Mouse (Mus musculus) embryo, embryonic 11 days (tissue): ENCODE results near the gene Rcn3.
"Not testable (repeated sequence)": the region's sequence is repeated elsewhere in the genome, so short reads cannot be mapped to it uniquely, and the experiment has no call there.

Source experiments
- DNase-seq: peaks from one replicate; pipeline ENCODE4 v3.0.0-alpha.2; 2015

The Rcn3 gene

DNA sequence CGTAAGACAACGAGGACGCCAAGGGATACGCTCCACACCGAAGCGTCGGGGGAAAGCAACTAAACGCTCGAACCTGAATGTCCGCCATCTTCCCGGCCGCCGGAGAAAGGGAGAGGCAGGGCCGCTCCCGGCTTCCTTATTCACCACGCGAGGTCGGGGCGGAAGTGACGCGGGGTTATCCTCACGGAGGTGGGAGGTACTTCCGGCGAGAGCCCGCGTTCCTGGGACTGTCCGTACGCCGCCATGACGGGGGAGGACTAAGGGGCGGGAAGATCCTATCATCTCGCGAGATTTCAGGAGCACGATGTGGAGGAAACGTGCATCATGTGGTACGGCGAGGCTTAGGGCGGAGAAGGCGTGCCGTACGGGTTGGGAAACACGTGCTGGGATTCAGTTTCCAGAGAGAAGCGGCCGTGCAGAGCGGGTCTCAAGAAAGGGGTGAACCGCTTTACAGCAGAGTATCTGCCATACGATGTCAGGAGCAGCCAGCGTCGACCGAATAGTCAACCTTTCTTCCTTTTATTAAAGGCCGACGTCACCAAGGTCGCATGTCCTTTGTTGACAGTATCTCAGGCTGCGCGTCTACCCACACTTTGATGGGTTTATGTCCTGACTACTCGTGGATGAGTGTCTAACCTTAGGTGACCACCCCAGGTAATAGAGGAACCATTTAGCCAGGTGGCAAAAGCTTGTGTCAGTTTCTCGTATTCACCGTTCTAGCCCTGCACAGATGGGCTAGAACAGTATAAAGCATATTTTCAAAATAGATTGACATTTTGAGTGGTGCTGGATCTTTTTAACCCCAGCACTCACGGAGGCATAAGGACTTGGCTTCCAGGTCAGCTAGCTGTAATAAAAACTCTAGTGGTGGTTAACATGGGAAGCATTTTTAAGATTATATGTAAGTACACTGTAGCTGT, 32.5 kb upstream of the Rcn3 start, which contains the start of gene Rps11:
Rps11 (minus strand) TSS at position 216 of the 920 bp plus-strand sequence.
- DNase-seq: peak; percentile 100

DNA sequence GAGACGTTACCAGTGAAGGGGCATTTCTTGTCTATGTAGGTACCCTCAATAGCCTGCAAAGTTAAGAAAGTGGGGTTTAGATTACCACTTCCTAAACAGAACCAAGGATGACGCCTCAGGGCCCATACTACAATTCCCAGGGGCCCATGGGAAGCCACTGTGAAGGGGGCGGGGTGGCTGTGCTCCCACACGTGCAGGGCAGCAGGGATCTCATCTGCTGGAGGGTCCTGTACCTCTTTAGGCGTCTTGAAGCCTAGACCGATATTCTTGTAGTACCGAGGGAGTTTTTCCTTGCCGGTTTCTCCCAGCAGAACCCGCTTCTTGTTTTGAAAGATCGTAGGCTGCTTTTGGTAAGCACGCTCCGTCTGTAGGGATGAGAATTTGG, 31.2 kb upstream of the Rcn3 start:
- DNase-seq: peak; percentile 52

DNA sequence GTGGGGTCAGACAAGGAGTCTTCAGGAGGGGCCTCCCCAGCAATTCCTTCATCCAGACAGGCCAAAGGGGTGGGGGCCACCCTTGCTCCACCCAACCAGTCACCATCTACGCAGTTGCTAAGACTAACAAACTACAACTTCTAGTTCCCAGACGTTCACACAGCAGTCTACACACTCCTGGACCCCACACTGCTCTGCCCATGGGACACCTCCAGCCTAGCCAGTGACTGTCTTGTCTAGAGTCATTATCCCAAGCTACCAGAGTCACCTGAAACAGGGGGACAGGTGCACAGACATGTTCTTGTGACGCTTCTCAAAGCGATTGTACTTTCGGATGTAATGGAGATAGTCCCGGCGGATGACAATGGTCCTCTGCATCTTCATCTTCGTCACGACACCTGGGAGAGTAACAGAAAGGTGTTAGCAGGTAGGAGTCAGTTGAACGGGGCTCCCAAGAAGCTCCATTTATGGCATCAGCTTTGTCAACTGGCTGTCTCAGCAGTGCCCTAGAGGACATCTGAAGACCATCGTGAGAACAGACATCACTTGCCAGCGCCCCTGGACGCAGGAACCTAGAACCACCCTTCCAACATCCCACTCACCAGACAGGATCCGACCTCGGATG, 30.7 kb upstream of the Rcn3 start:
- no peak for DNase-seq

DNA sequence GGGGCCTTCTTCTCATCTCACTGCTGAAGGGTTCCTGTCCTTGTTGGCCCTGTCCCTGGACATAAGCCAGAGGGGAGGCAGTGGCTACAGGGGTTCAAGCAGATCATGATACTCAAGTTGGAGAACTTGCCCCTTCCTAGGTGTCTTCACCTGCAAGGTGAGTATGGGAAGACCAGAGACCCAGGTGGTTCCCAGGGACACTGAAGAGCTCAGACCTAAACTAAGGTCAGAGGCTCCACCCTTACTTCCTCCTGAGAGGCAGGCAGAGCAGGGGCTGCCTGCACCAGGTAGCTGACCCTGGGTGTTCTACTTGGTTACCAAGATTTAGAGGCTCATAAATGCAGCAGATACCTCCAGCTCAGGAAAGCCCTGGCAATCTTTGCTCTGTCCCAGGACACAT, 29.9 kb upstream of the Rcn3 start:
- DNase-seq: no peak

DNA sequence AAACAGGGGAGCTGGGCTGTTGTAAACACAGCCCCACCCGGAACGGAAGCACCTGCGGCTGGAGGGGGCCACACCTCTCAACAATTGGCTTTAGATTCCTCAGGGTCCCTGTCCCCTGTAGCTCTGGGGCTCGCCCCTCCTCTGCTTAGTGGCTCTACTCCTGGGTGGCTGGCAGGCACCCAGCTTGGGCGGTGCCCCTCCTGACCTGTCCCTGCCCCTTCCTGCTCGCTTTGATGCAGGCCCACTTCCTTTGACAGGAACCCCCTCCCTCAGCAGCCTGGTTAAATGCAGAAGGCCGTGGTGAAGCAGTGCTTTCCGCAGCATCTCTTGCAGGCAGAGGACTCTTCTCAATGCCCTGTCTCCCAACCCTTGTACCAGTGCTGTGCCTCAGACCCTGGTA, 29.4 kb upstream of the Rcn3 start:
- no peak for DNase-seq

DNA sequence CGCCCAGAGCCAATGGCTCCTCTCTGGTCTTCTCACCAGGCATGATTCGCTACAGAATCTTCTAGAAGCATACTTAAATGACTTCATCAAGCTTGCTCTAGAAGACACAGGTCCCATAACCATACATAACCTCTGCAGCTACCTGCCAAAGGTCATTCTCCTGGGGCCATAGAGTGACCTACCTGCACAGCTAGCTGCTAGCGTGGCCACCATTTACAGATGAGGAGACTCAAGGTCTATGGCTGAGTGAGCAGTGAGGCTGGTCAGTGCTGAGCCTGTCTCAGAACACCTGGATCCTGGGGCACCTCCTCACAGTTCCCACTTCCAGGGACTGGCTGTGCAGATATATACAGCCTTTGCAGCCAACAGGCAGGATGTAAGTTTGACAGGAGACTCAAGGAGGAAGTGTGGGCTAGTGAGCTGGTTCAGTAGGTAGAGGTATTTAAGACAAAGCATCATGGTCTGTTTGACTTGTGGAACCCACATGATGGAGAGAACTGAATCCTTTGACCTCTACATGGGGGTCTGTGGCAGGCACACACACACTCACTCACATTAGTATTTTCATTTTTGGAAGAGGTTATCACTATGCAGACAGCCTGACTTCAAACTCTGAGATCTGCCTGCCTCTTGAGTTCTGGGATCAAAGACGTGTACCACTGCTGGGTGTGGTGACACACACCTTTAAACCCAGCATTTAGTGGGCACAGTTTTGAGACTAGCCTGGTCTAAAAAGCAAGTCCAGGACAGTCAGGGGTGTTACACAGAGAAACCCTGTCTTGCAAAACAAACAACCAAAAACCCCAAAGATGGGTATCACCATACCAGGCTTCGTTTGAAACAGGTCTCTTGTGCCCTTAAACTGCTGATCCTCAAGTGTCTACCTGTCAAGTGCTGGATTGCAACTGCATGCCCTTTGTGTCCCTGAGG, 28.0 kb upstream of the Rcn3 start:
- DNase-seq: no peak

DNA sequence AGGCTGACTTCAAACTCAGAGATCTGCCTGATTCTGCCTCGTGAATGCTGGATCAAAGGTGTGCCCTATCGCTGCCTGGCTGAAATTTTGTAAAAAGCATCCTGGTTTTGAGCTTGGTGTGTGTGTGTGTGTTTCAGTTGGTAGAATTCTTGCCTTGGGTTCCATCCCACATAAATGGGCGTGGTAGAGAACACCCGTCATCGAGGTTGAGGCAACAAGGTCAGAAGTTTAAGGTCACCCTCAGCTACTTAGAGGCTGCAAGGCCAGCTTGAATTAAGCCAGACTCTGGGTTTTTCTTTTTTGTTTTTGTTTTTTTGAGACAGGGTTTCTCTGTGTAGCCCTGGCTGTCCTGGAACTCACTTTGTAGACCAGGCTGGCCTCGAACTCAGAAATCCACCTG, 26.3 kb upstream of the Rcn3 start:
- DNase-seq: no peak

DNA sequence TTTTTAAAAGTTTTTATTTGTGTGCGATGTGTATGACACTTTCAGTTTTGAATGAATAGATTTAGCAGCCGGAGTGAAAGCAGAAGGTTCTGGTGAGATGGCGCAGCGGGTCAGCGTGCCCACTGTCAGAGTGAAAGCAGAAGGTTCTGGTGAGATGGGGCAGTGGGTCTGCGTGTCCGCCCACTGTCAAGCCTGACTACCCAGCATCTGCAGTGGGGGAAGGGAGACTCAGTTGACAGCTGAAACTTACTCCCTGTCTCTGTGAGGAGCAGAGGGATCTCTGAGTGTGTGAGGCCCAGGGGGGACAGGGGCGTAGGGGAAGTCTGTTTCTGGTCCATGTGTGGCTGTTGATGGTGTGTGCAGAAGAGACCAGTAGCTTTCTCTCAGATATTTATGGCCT, 25.5 kb upstream of the Rcn3 start:
- DNase-seq: no peak

DNA sequence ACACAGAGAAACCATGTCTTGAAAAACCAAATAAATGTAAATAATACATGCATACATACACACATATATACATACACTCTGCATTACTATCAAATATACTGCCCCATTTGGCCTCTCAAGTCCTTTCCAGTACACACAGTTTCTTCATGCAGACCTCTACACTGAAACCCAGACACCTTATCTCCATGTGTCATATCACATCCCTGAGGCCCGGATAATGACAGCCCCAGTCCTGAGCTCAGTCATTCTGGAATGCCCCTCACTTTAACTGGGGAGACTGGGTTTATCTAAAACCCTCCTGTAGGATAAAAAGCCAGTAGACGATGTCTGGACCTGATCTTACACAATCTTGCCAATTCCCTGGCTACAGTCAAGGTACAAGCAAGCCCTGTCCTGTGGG, 21.5 kb upstream of the Rcn3 start:
- no peak for DNase-seq

DNA sequence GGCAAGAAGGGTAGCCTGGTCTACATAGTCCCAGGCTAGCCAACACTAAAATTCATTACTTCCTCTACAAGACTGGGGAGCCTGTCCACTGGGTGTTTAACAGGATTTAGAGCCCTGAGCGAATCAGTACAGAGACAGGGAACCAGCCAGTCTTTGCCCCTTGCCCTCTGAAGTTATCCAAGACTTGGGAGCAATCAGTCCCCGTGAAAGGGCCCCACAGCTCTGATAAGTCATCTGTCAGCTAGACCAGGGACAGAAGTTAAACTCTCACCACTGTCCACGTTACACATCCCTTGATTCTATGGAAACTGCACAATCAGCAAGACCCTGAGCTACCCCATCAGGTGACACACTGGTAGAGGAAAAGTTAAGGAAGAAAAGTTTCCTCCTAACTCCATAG, 20.5 kb upstream of the Rcn3 start:
- DNase-seq: no peak

DNA sequence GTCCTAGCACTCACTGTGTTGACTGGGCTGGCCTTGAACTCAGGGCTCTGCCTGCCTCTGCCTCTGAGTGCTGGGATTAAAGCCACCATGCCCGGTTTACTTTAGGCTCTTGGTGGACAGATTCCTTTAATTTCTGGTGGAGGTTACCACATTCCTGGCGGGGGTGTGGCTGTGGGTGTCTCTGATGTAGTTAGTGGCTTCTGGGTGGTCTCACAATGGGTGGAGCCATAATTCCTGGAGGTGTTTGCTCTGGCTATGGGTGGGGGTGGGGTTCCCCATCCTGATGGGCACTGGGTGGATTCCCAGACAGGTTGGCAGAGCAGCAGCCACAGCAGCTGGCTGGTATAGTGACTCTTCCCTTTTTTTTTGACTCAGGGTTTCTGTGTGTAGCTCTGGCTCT, 19.9 kb upstream of the Rcn3 start:
- no peak for DNase-seq

DNA sequence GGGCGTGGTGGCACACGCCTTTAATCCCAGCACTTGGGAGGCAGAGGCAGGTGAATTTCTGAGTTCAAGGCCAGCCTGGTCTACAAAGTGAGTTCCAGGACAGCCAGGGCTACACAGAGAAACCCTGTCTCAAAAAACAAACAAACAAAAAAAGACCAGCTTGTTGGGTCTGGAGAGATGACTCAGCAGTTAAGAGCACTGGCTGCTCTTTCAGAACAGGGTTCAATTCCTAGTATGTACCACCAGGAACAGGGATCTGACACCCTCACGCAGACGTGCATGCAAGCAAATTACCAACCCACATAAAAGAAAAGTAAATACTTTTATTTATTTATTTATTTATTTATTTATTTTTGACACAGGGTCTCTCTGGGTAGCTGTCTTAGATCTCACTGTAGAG, 18.1 kb upstream of the Rcn3 start:
- not testable (repeated sequence) for DNase-seq

DNA sequence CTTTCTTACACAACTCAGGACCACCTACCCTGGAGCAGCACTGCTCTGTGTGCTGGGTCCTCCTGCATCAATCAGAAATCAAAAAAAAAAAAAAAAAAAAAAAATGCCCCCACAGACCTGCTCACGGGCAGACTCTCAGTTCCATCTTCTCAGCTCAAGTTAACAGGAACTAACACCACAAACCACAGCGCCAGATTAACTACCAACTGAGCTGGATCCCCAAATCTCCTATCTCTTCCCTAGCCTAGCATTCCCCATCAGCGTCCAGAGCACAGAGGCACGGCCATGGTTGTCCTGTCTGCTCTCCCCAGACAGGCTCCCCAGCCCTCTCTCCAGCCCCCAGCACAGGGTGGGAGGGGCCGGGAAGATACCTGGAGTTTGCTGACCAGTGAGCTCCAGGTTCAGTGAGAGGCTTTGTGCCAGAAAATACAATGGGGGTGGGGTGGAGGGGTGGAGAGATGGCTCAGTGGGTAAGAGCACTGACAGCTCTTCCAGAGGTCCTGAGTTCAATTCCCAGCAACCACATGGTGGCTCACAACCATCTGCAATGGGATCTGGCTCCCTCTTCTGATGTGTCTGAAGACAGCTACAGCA, 15.1 kb upstream of the Rcn3 start:
- DNase-seq: no peak

DNA sequence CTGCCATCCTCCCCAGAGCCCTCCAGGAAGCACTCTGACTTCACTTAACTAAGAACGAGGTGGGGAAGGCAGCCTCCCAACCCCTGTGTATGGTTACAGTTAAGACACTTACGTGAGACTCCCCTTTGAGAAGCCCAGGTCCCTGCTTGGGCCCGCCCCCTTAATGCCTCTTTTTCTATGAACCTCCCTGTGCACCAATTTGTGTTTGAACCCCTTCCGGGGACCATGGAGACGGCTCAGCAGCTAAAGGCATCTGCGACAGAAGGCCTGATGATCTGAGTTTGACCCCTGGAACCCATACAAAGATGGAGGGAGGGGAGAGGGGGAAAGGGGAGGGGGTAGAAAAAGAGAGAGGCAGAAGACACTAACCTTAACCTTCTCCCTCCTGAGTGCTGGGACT, 14.4 kb upstream of the Rcn3 start:
- DNase-seq: peak; percentile 54

DNA sequence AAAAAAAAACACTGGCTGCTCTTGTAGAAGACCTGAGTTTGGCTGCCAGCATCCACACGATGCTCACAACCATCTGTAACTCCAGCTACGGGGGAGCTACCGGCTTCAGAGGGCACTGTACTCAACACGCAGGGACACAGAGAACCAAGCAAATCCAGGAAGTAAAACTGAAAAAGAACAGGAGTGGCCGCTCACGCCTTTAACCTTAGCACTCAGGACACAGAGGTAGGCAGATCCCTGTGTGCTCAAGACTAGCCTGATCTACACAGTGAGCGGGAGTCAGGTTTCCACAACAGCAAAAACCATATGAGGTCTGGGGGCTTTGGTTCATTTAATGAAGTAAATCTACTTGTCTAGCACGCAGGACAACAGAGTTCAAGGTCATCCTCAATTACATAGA, 13.5 kb upstream of the Rcn3 start:
- no peak for DNase-seq

DNA sequence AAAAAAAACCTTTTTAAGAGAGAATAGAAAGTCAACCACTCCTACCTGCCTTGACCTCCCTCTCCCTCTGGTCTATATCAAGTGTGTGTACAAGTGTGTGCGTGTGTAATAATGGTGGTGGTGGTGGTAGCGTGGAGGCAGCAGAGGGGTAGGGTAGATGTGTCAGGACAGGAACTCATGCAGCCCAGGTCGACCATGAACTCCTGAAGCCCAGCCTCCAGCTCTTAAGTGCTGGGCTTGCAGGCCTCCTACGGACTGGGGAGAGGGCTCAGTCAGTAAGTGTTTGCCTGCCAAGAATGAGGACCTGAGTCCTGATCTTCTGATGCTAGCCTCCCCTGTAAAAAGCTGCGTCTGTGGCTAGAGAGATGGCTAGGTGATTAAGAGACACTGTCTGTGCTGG, 12.9 kb upstream of the Rcn3 start:
- DNase-seq: no peak

DNA sequence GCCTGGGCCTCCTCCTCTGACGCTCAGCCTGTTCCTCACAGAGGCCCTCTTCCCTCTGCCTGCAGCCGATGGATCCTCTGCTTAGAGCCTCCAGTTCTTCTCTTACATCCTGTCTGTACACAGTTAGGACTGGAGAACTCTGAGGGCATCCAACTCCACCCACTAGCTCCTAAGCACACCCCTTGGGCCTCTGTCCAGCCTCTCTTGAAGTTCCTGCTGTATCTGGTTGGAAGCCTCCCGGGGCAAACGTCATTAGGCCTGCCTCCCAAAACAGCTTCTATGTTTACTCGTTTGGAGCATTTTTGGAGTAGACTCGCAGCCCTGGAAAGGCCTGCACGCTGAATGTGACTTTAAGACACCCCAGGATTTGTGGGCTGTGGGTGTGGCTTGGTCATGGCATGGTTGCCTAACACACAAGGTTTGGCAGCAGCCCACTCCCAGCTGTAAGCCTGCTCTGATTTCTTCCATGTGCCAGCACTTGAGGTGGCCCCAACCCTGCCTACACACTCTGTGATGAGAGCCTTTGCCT, 11.7 kb upstream of the Rcn3 start, which contains the start of gene Fcgrt:
Fcgrt (minus strand) TSS at position 200 of the 529 bp plus-strand sequence.
- no peak for DNase-seq

DNA sequence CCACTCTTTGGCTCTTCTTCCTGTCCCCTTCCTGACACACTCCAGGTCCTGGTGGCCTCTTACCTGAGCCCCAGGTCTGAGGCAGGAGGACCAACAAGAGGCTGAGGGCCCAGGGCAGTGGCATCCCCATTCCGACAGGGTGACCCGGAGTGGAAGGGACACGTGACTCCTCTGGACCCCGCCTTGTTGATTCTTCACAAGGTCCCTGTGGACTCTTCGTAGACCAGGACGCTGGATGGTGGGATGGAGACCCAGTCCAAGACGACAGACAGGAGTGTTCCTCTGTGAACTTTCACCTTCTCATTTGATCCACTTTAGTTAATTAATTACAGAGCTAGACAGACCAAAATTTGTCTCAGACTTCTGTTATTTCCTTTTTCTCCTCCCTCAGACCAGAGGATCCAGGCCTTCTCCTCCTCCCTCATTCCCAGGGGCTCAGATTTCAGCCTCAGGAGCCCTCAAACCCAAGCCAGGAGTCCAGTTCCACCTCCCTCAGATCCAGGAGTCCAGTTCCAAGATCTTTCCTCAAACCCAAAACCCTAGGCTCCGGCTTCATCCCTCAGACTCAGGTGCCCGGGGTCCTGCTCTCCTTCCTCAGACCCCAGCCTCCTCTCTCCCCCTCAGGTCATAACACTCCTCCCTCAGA, 11.0 kb upstream of the Rcn3 start:
- no peak for DNase-seq

DNA sequence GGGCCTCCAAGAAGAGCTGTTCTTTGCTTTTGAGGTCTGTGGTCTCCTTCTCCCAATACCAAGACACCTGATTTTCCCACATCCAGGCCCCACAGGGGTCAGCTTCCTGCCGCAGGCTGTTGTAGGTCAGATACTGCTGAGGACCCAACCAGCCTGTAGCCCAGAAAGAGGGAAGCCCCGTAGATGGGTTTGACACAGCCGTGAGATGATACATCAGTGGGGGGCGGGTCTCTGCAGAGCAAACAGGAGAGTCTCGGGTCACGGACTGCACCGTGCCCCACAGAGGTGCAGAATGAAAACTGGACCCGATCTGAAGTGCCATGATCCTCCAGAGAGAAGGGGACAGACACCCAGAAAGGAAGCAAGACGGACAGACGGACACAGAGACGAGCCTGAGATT, 10.4 kb upstream of the Rcn3 start:
- DNase-seq: no peak

DNA sequence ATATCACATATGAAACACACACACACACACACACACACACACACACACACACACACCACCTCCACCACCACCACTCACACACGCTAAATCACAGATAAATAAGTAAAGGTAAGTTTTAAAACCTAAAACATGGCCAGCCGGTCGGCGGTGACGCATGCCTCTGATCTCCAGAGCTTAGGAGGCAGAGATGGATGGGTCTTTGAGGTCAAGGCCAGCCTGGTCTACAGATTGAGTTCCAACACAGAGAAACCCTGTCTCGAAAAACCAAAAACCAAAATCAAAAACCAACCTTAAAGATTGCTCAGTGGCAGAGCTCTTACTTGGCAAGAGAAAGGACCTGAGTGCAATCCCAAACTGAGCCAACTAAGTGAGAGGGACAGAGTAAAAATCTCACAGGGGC, 8.0 kb upstream of the Rcn3 start:
- DNase-seq: no peak

DNA sequence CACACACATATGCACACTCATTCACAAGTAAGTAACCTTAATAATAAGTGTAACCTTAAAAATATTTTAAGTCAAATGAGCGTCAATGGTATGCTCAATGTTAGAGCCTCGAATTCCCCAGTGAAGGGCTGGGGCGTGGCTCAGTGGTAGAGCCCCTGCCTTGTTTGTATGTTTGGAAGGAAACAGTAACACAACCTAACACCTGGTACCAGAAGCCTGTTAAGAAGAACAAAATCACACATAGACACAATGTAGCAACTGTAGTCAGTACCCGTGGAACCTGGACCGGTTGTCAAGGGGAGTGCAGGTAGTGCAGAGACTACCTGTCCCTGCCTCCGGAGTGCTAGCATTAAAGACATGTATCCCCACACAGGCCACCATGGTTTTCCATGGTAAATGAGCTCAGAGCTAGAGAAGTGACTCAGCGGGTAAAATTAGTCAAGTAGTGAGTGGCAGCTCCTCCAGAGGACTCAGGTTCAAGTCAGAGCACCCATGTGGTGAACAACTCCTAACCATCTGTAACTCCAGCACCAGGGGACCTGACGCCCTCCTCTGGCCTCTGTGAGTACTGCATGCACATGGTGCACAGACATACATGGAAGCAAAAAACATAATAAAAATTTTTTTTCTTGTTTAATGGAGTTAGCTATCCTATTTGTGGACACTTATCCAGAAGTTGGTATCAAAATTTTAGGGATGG, 6.7 kb upstream of the Rcn3 start:
- no peak for DNase-seq
